Mouse (Mus musculus): ENCODE data around the gene Foxl1. TPM values are rescaled to one million over a fixed set of nuclear protein-coding genes. Genes with fewer than 3 reads are reported as not detected.
A peak's percentile ranks its signal among the peaks of the same experiment; 100 is the strongest.
"Not testable (repeated sequence)": the region's sequence is repeated elsewhere in the genome, so short reads cannot be mapped to it uniquely, and the experiment has no call there.

Foxl1 gene
- total and polyA plus RNA-seq, 3 experiments, result 0.07 to 0.12 TPM; not detected in 1

- not testable (repeated sequence) for H3K36me3 ChIP-seq (ENCODE audit: control insufficient read depth in 1 of 2, insufficient read depth in 2 of 2, low read length in 2 of 2); H3K27me3 ChIP-seq (ENCODE audit: control insufficient read depth in 1 of 2, insufficient read depth in 2 of 2, low read length in 2 of 2); H3K27ac ChIP-seq (ENCODE audit: control insufficient read depth, low read depth, low read length); H3K4me3 ChIP-seq (ENCODE audit: control insufficient read depth in 1 of 2, insufficient read depth in 1 of 2, low read depth in 2 of 2, low read length in 2 of 2); H3K9me3 ChIP-seq (replicated peaks; ENCODE audit: insufficient read depth, low read length); H3K9ac ChIP-seq (ENCODE audit: control insufficient read depth, low read depth, low read length, poor library complexity, severe bottlenecking); H3K79me2 ChIP-seq (ENCODE audit: control insufficient read depth, insufficient read depth, low read length, poor library complexity)
- peaks cover 4 to 27% of the 10 kb centered on the region in 2 experiments for H3K4me1 ChIP-seq (ENCODE audit: control insufficient read depth in 1 of 2, insufficient read depth in 2 of 2, low read length in 2 of 2)
- DNase-seq (ENCODE audit: low read depth, low spot score), result peak; percentile 68
- TF ChIP-seq TBP (IDR thresholded peaks at IDR 0.05; ENCODE audit: low read depth, low read length) (peak; percentile 97), ZNF384 (IDR thresholded peaks at IDR 0.05; ENCODE audit: low read depth, low read length) (peak; percentile 82), MYC (IDR thresholded peaks at IDR 0.05; ENCODE audit: low read depth, low read length) (peak; percentile 14; the same call in 1 of the 2 replicates), MAFK (IDR thresholded peaks at IDR 0.05; ENCODE audit: borderline replicate concordance, low read depth, low read length) (peak; percentile 71; the same call in 1 of the 2 replicates)
Measured at GRCm38 (mm10) chr8:121145457-121146134, 17.9 kb downstream of the Foxl1 start.

- peak; percentile 54 for DNase-seq (ENCODE audit: low read depth, low spot score)
- peaks cover 4 to 27% of the 10 kb centered on the region in 2 experiments for H3K4me1 ChIP-seq (ENCODE audit: control insufficient read depth in 1 of 2, insufficient read depth in 2 of 2, low read length in 2 of 2)
- H3K27ac ChIP-seq (ENCODE audit: control insufficient read depth, low read depth, low read length), result peak overlapping the region; percentile 49
- H3K79me2 ChIP-seq (ENCODE audit: control insufficient read depth, insufficient read depth, low read length, poor library complexity), result no peaks in the 10 kb centered on the region
- H3K36me3 ChIP-seq (ENCODE audit: control insufficient read depth in 1 of 2, insufficient read depth in 2 of 2, low read length in 2 of 2), result peaks cover 0 to 10% of the 10 kb centered on the region in 2 experiments; a peak in 2 of 4 replicates
- H3K9ac ChIP-seq (ENCODE audit: control insufficient read depth, low read depth, low read length, poor library complexity, severe bottlenecking), result peak overlapping the region; percentile 55
- peak overlapping the region; percentile 12 to 53 for H3K4me3 ChIP-seq (ENCODE audit: control insufficient read depth in 1 of 2, insufficient read depth in 1 of 2, low read depth in 2 of 2, low read length in 2 of 2)
- H3K27me3 ChIP-seq (ENCODE audit: control insufficient read depth in 1 of 2, insufficient read depth in 2 of 2, low read length in 2 of 2), result no peaks in the 10 kb centered on the region
- H3K9me3 ChIP-seq (replicated peaks; ENCODE audit: insufficient read depth, low read length), result no peaks in the 10 kb centered on the region
- TF ChIP-seq GATA1 (IDR thresholded peaks at IDR 0.05; ENCODE audit: low read depth, low read length), result peak; percentile 18; the same call in 1 of the 2 replicates
- TF ChIP-seq EP300 (IDR thresholded peaks at IDR 0.05; ENCODE audit: low read depth in 1 of 2, low read length in 2 of 2), result peak in 1 of 2 experiments; percentile 62; a peak in 2 of 4 replicates
- peak; percentile 42; the same call in 1 of the 2 replicates for TF ChIP-seq SIN3A (IDR thresholded peaks at IDR 0.05; ENCODE audit: low read length)
- TF ChIP-seq POLR2AphosphoS2 (IDR thresholded peaks at IDR 0.05; ENCODE audit: low read length), result no peak
- TF ChIP-seq MYC (IDR thresholded peaks at IDR 0.05; ENCODE audit: low read depth, low read length), result no peak
- TF ChIP-seq SMC3 (IDR thresholded peaks at IDR 0.05; ENCODE audit: low read depth, low read length), result no peak
- peak; percentile 33; the same call in 1 of the 2 replicates for TF ChIP-seq ETS1 (IDR thresholded peaks at IDR 0.05; ENCODE audit: low read depth, low read length)
- TF ChIP-seq TCF12 (IDR thresholded peaks at IDR 0.05; ENCODE audit: low read depth, low read length), result peak; percentile 32; the same call in 1 of the 2 replicates
Measured at GRCm38 (mm10) chr8:121148573-121149083, 20.9 kb downstream of the Foxl1 start.

DNA sequence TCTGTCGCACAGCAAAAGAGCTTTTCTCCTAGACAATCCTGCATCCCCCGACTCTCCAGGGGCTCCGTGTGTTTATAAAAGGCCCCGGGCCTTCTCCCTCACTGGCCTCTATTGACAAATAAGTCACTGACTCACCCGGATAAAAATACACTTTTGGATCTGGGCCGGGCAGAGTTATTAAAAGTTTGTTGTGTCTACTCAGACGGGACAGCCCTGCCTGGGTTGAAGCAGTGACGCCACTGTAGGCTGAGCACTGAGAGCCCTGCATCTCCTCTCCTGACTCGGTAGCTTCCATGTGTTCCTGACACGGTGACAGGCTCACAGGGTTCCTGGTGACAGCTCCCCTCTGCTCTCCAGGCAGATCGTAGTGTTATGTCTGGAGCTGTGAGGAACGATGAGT, 24.7 kb downstream of the Foxl1 start:
- peaks cover 0 to 9% of the 10 kb centered on the region in 2 experiments; a peak in 2 of 4 replicates for H3K36me3 ChIP-seq (ENCODE audit: control insufficient read depth in 1 of 2, insufficient read depth in 2 of 2, low read length in 2 of 2)
- TF ChIP-seq MAZ (IDR thresholded peaks at IDR 0.05; ENCODE audit: low read depth, low read length) (no peak), CTCF (IDR thresholded peaks at IDR 0.05 in 2 of 3, conservative IDR thresholded peaks at IDR 0.05 in 1 of 3; ENCODE audit: control insufficient read depth in 1 of 3, insufficient read depth in 1 of 3, low read depth in 2 of 3, low read length in 3 of 3, poor library complexity in 1 of 3, severe bottlenecking in 1 of 3) (no peak), UBTF (IDR thresholded peaks at IDR 0.05; ENCODE audit: borderline replicate concordance, insufficient read depth, low read depth, low read length) (no peak), USF2 (IDR thresholded peaks at IDR 0.05; ENCODE audit: borderline replicate concordance in 1 of 2, insufficient read depth in 1 of 2, low read depth in 1 of 2, low read length in 2 of 2) (no peak), EP300 (IDR thresholded peaks at IDR 0.05; ENCODE audit: low read depth in 1 of 2, low read length in 2 of 2) (no peak), NRF1 (IDR thresholded peaks at IDR 0.05; ENCODE audit: insufficient read depth, low read depth, low read length, poor library complexity, severe bottlenecking) (no peak), MAX (IDR thresholded peaks at IDR 0.05; ENCODE audit: low read length) (no peak), USF1 (IDR thresholded peaks at IDR 0.05; ENCODE audit: low read depth, low read length) (no peak)
- no peak for DNase-seq (ENCODE audit: low read depth, low spot score)
- no peaks in the 10 kb centered on the region for H3K9me3 ChIP-seq (replicated peaks; ENCODE audit: insufficient read depth, low read length)
- no peak overlapping the region for H3K9ac ChIP-seq (ENCODE audit: control insufficient read depth, low read depth, low read length, poor library complexity, severe bottlenecking)
- H3K79me2 ChIP-seq (ENCODE audit: control insufficient read depth, insufficient read depth, low read length, poor library complexity), result no peaks in the 10 kb centered on the region
- no peaks in the 10 kb centered on the region for H3K27me3 ChIP-seq (ENCODE audit: control insufficient read depth in 1 of 2, insufficient read depth in 2 of 2, low read length in 2 of 2)
- no peak overlapping the region for H3K27ac ChIP-seq (ENCODE audit: control insufficient read depth, low read depth, low read length)
- H3K4me3 ChIP-seq (ENCODE audit: control insufficient read depth in 1 of 2, insufficient read depth in 1 of 2, low read depth in 2 of 2, low read length in 2 of 2), result no peak overlapping the region
- H3K4me1 ChIP-seq (ENCODE audit: control insufficient read depth in 1 of 2, insufficient read depth in 2 of 2, low read length in 2 of 2), result peaks cover 0 to 27% of the 10 kb centered on the region in 2 experiments; a peak in 3 of 4 replicates

All from MEL (cell line).